In the genomic region with DNA sequence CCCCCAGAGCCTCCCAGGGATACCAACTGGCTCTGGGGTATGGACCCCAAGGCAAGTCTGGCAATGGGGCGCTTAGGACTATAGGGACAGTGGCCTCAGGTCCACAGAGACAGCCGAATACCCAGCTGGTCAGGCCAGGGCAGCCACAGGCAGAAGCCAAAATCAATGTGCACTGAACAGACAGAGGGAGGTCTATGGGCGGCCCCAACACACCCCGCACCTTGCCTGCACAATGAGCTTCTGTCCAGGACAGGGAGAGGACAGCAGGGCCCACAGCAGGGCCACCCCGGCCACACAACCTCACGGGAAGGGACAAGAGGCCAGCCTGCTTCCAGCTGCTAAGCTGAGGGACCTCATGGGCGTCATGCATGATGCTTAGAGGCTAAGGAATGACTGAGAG, we compare ENCODE assay signal across 7 mouse cellular contexts. TPM values are rescaled to one million over a fixed set of nuclear protein-coding genes. Genes with fewer than 3 reads are reported as not detected.
DNase-seq lines count a peak whose midpoint lies in the region; ATAC-seq and TF ChIP-seq lines count a peak whose summit lies in the region.

No protein-coding gene starts in this region.

- H3K4me2 ChIP-seq in midbrain, postnatal 0 days (ENCODE audit: low read depth, low read length, poor library complexity, severe bottlenecking) = no peak overlapping the region

- peaks cover 36% of the 10 kb centered on the region for H3K27me3 ChIP-seq in midbrain, postnatal 0 days (ENCODE audit: insufficient read depth, low read length)

- intact Hi-C loops in left cerebral cortex, postnatal 4 days (cut with DNase I) = no loop called here
- intact Hi-C loops in left cerebral cortex, postnatal 14 days (cut with DNase I) = no loop called here
- intact Hi-C loops in gastrocnemius, postnatal 14 days (cut with DNase I; ENCODE audit: low total_unique reads) = no loop called here

- no peak overlapping the region for H3K9ac ChIP-seq in midbrain, postnatal 0 days (replicated peaks; ENCODE audit: low read length, poor library complexity, severe bottlenecking)

- H3K27ac ChIP-seq in midbrain, postnatal 0 days (ENCODE audit: low read depth, low read length) = peak overlapping the region; percentile 69

- H3K36me3 ChIP-seq in midbrain, postnatal 0 days (ENCODE audit: insufficient read depth, low read length) = no peaks in the 10 kb centered on the region

- no peak overlapping the region for H3K4me3 ChIP-seq in midbrain, postnatal 0 days (ENCODE audit: low read depth, low read length)

- no peak for TF ChIP-seq CTCF in midbrain, postnatal 0 days (IDR thresholded peaks at IDR 0.05)

- ATAC-seq in midbrain, postnatal 0 days (ENCODE audit: low FRiP score) = peak; percentile 44; the same call in 1 of the 2 replicates

- 0 out of 2 replicates have a peak, but pooled peaks cover 4% of the 10 kb centered on the region for H3K4me1 ChIP-seq in midbrain, postnatal 0 days (ENCODE audit: insufficient read depth, low read length)

- 48% methylated on average over 7 of the region's 7 CpGs for whole genome bisulfite sequencing in midbrain, postnatal 0 days

- H3K9me3 ChIP-seq in midbrain, postnatal 0 days (ENCODE audit: low read length) = no peaks in the 10 kb centered on the region

- DNase-seq in left cerebral cortex, postnatal 4 days = peak; percentile 81
- DNase-seq in left cerebral cortex, postnatal 14 days (ENCODE audit: low spot score in 2 of 2) = no peak
- peak; percentile 69 to 85 for DNase-seq in cerebellum, postnatal 25 days
- peak; percentile 52 for DNase-seq in gastrocnemius, postnatal 14 days
- DNase-seq in midbrain, postnatal 0 days (ENCODE audit: low spot score) = peak; percentile 57
- no peak for DNase-seq in frontal cortex, postnatal 10 days (ENCODE audit: low spot score in 2 of 2)
- no peak for DNase-seq in thymus, postnatal 0 days (ENCODE audit: low spot score)

RNA-seq across cellular contexts. Expression of gene Nfix, which starts 5.7 kb away (rescaled TPM):
- total RNA-seq in left cerebral cortex, postnatal 4 days (2021) = 100 to 1,000 TPM; 674 to 782 TPM
- total RNA-seq in left cerebral cortex, postnatal 14 days (2021) = 100 to 1,000 TPM; 402 to 429 TPM
- total RNA-seq in gastrocnemius, postnatal 14 days (2021) = 100 to 1,000 TPM; 531 to 566 TPM
- total RNA-seq in midbrain, postnatal 0 days (2014; rRNA removed) = 40.1 and 62.5 TPM in 2 replicates
- polyA plus RNA-seq in midbrain, postnatal 0 days (2015; fragmentation: Nextera tagmentation; extraction: Ambion mirVana) = 41.7 and 53.7 TPM in 2 replicates
- polyA plus RNA-seq in thymus, postnatal 0 days (2015; fragmentation: Nextera tagmentation; extraction: Ambion mirVana) = 7.2 and 11.7 TPM in 2 replicates

RNA-seq across cellular contexts. Expression of gene Dand5, which starts 28.1 kb away (rescaled TPM):
- total RNA-seq in left cerebral cortex, postnatal 4 days (2021) = 1 to 10 TPM; 4.9 to 5.5 TPM
- total RNA-seq in left cerebral cortex, postnatal 14 days (2021) = 1 to 10 TPM; 8.0 to 9.6 TPM
- 1 to 10 TPM; 6.0 to 7.2 TPM for total RNA-seq in gastrocnemius, postnatal 14 days (2021)
- total RNA-seq in midbrain, postnatal 0 days (2014; rRNA removed) = 7.6 and 7.7 TPM in 2 replicates
- 12.6 and 14.5 TPM in 2 replicates for polyA plus RNA-seq in midbrain, postnatal 0 days (2015; fragmentation: Nextera tagmentation; extraction: Ambion mirVana)
- polyA plus RNA-seq in thymus, postnatal 0 days (2015; fragmentation: Nextera tagmentation; extraction: Ambion mirVana) = 4.0 and 4.4 TPM in 2 replicates

RNA-seq across cellular contexts. Expression of gene Gadd45gip1, which starts 36.8 kb away (rescaled TPM):
- total RNA-seq in left cerebral cortex, postnatal 4 days (2021) = 10 to 100 TPM; 18.4 to 18.9 TPM
- total RNA-seq in left cerebral cortex, postnatal 14 days (2021) = 10 to 100 TPM; 23.4 to 23.6 TPM
- 10 to 100 TPM; 28.4 to 28.8 TPM for total RNA-seq in gastrocnemius, postnatal 14 days (2021)
- total RNA-seq in midbrain, postnatal 0 days (2014; rRNA removed) = 27.5 and 28.2 TPM in 2 replicates
- polyA plus RNA-seq in midbrain, postnatal 0 days (2015; fragmentation: Nextera tagmentation; extraction: Ambion mirVana) = 42.9 and 45.1 TPM in 2 replicates
- 56.4 and 57.4 TPM in 2 replicates for polyA plus RNA-seq in thymus, postnatal 0 days (2015; fragmentation: Nextera tagmentation; extraction: Ambion mirVana)

RNA-seq across cellular contexts. Expression of gene Rad23a, which starts 46.0 kb away (rescaled TPM):
- total RNA-seq in left cerebral cortex, postnatal 4 days (2021) = 10 to 100 TPM; 44.1 to 49.7 TPM
- 10 to 100 TPM; 59.5 to 72.0 TPM for total RNA-seq in left cerebral cortex, postnatal 14 days (2021)
- total RNA-seq in gastrocnemius, postnatal 14 days (2021) = 100 to 1,000 TPM; 122 to 124 TPM
- total RNA-seq in midbrain, postnatal 0 days (2014; rRNA removed) = 43.8 and 57.5 TPM in 2 replicates
- 83.5 and 88.3 TPM in 2 replicates for polyA plus RNA-seq in midbrain, postnatal 0 days (2015; fragmentation: Nextera tagmentation; extraction: Ambion mirVana)
- polyA plus RNA-seq in thymus, postnatal 0 days (2015; fragmentation: Nextera tagmentation; extraction: Ambion mirVana) = 120 and 141 TPM in 2 replicates

RNA-seq across cellular contexts. Expression of gene Calr, which starts 52.2 kb away (rescaled TPM):
- total RNA-seq in left cerebral cortex, postnatal 4 days (2021) = 100 to 1,000 TPM; 528 to 548 TPM
- 100 to 1,000 TPM; 495 to 553 TPM for total RNA-seq in left cerebral cortex, postnatal 14 days (2021)
- total RNA-seq in gastrocnemius, postnatal 14 days (2021) = 100 to 1,000 TPM; 197 to 229 TPM
- 369 and 436 TPM in 2 replicates for total RNA-seq in midbrain, postnatal 0 days (2014; rRNA removed)
- 444 and 445 TPM in 2 replicates for polyA plus RNA-seq in midbrain, postnatal 0 days (2015; fragmentation: Nextera tagmentation; extraction: Ambion mirVana)
- 383 and 479 TPM in 2 replicates for polyA plus RNA-seq in thymus, postnatal 0 days (2015; fragmentation: Nextera tagmentation; extraction: Ambion mirVana)

Comparison
In these comparisons a context has a peak if more than half of its experiments do, and no peak if none do; other contexts are left out.
1. DNase-seq: peak in left cerebral cortex, postnatal 4 days (single experiment), cerebellum, postnatal 25 days (2 of 2), gastrocnemius, postnatal 14 days (single experiment) and midbrain, postnatal 0 days (single experiment); none in left cerebral cortex, postnatal 14 days (0 of 2), frontal cortex, postnatal 10 days (0 of 2) and thymus, postnatal 0 days (single experiment).